Mouse (Mus musculus): ENCODE measurements around the gene Olfr488. TPM values are rescaled to one million over a fixed set of nuclear protein-coding genes. Genes with fewer than 3 reads are reported as not detected.

Gene Olfr488
- polyA plus RNA-seq (2021; fragmentation: Nextera tagmentation): not detected in 2 replicates
- long read RNA-seq, experiment 1: 0 reads
- long read RNA-seq, experiment 2: 0 reads

DNA sequence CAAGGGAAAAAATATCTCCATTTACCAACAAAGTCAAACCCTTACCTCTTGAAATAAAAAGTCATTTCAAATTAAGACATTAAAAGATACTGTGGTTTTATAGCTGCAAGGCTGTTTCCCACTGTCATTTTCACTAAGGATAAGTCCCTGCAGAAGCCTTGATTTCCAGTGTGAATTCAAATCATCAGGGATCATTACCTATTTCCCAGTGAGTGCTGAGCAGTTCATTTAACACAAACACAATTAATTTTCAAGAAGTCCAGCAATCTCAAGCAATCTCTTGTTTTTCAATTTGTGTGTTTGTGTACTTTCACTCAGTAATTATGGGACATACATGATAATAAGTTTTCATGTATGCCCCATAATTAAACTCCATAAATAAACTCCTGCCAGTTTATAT, at the start of gene Olfr488:
TSS of gene Olfr488 (minus strand) at position 101 of the 400 bp plus-strand sequence.

DNA sequence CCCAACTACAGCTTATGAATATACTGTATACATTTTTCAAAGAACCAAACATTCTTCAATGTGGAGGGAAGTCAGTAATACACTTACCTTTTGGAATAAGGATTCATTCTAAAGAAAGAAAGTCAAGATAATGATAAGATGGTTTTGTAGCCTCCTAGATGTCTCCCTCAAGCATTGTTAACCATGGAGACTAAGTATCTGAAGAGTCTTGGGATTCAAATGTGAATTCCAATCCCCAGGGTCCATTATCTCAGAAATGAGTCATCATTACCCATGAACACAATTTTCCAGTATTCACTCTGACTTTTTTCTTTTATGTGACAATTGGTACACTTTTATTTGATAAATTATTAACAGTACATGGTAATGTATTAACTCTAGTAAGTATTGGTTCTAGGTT, 30.7 kb upstream of the Olfr488 start, which contains the start of gene Olfr490:
TSS of gene Olfr490 (minus strand) at position 101 of the 400 bp plus-strand sequence.

DNA sequence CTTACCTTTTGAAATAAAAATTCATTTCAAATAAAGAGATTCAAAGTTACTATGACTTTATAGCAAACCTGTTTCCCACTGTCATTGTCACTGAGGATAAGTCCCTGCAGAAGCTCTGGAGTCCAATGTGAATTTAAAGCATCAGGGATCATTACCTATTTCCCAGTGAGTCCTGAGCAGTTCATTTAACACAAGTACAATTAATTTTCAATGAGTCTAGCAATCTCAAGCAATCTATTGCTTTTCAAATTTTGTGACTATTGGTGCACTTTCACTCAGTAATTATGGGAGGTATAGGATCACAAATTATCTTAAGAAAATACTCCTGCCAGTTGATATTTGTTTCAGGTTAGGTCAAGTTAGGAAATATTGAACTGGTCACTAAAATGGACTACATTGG, 43.6 kb downstream of the Olfr488 start, which contains the start of gene Olfr487:
TSS of gene Olfr487 (minus strand) at position 101 of the 400 bp plus-strand sequence.

Other genes starting within 250 kb of the Olfr488 start
- not detected in 2 replicates for gene Olfr478, start 224.4 kb downstream of the Olfr488 start, polyA plus RNA-seq (2021; fragmentation: Nextera tagmentation)
- gene Olfr479, start 207.7 kb downstream of the Olfr488 start, polyA plus RNA-seq (2021; fragmentation: Nextera tagmentation): not detected in 2 replicates
- not detected in 2 replicates for gene Olfr480, start 191.0 kb downstream of the Olfr488 start, polyA plus RNA-seq (2021; fragmentation: Nextera tagmentation)
- not detected in 2 replicates for gene Olfr481, start 178.5 kb downstream of the Olfr488 start, polyA plus RNA-seq (2021; fragmentation: Nextera tagmentation)
- not detected in 2 replicates for gene Olfr482, start 160.8 kb downstream of the Olfr488 start, polyA plus RNA-seq (2021; fragmentation: Nextera tagmentation)
- not detected in 2 replicates for gene Olfr483, start 157.5 kb downstream of the Olfr488 start, polyA plus RNA-seq (2021; fragmentation: Nextera tagmentation)
- gene Olfr484, start 130.9 kb downstream of the Olfr488 start, polyA plus RNA-seq (2021; fragmentation: Nextera tagmentation): not detected in 2 replicates
- not detected in 2 replicates for gene Olfr485, start 98.5 kb downstream of the Olfr488 start, polyA plus RNA-seq (2021; fragmentation: Nextera tagmentation)
- gene Olfr486, start 85.6 kb downstream of the Olfr488 start, polyA plus RNA-seq (2021; fragmentation: Nextera tagmentation): not detected in 2 replicates
- gene Olfr487, start 43.7 kb downstream of the Olfr488 start, polyA plus RNA-seq (2021; fragmentation: Nextera tagmentation): not detected in 2 replicates
- not detected in 2 replicates for gene Olfr490, start 30.6 kb upstream of the Olfr488 start, polyA plus RNA-seq (2021; fragmentation: Nextera tagmentation)
- gene Olfr491, start 55.1 kb upstream of the Olfr488 start, polyA plus RNA-seq (2021; fragmentation: Nextera tagmentation): not detected in 2 replicates
- not detected in 2 replicates for gene Olfr492, start 65.3 kb upstream of the Olfr488 start, polyA plus RNA-seq (2021; fragmentation: Nextera tagmentation)
- gene Olfr493, start 88.6 kb upstream of the Olfr488 start, polyA plus RNA-seq (2021; fragmentation: Nextera tagmentation): not detected in 2 replicates
- gene Olfr494, start 107.0 kb upstream of the Olfr488 start, polyA plus RNA-seq (2021; fragmentation: Nextera tagmentation): not detected in 2 replicates
- gene Olfr495, start 134.8 kb upstream of the Olfr488 start, polyA plus RNA-seq (2021; fragmentation: Nextera tagmentation): not detected in 2 replicates
- not detected in 2 replicates for gene Olfr497, start 162.1 kb upstream of the Olfr488 start, polyA plus RNA-seq (2021; fragmentation: Nextera tagmentation)
- gene Olfr498, start 207.0 kb upstream of the Olfr488 start, polyA plus RNA-seq (2021; fragmentation: Nextera tagmentation): not detected in 2 replicates